Mouse (Mus musculus): ENCODE measurements around the gene Bcam. TPM values are rescaled to one million over a fixed set of nuclear protein-coding genes. Genes with fewer than 3 reads are reported as not detected.

Gene Bcam
- total and polyA plus RNA-seq, 3 experiments = 190 to 240 (median 214) TPM

DNA sequence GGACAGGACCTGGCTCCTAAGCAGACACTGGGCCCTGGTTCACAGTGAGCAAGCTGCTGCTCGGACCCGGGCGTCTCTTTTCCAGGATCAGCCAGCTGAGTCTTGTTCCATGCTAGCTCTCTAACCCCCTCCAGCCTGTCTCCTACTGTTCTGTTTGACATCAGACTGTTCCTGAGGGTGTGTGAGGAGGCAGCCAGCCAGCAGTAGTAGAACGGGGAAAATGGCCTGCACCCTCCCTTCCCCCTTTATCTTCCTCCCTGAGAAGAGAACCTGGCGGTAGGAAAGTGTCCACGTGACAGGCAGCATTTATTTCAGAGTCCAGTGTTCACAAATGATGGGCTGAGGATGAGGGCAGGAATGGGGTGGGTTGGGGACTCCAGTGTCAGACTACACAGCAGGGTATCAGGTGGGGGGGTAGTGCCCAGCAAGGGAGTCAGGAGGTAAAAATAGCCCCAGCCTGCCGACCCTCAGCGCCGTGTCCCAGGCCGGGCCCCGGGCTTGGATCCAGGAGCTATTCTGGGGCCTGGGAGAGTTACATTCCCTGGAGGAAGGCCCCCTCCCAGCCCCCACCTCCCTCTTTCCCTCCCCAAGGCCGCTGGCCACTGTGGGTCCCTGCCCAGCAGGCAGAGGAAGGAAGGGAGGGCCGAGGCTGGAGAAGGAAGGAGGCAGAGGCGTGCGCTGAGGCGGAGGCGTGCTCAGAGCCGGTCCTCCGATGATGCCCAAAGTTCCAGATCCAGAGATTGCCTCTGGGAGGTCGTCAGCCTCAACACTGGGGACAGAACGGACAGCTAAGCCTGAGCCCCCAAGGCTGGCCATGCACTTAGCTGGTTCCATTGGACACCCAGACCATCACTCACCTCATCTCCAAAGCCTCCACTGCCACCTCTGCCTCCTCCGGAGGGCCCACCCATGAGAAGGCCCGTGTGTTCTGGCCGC is 14.7 kb downstream of the Bcam start:
- no peaks in the 10 kb centered on the region for H3K79me2 ChIP-seq (replicated peaks; ENCODE audit: control insufficient read depth, insufficient read depth, low read length)
- H3K27ac ChIP-seq = peak overlapping the region; percentile 98
- 7% methylated on average over 23 of the region's 24 CpGs for WGBS
- intact Hi-C loops (cut with DNase I) = loop anchor here (1.0 to 2.0 kb wide), 2 partner anchors 13 to 28 kb away; no protein-coding TSS in a partner anchor
- peaks cover 17% of the 10 kb centered on the region for H3K36me3 ChIP-seq (ENCODE audit: control insufficient read depth, insufficient read depth, low read length)
- TF ChIP-seq EP300 (IDR thresholded peaks at IDR 0.05; ENCODE audit: insufficient read depth, low read depth, low read length) = peak; percentile 78; the same call in 1 of the 2 replicates
- TF ChIP-seq POLR2A (IDR thresholded peaks at IDR 0.05; ENCODE audit: insufficient read depth, low read depth, low read length) = peak; percentile 65
- no peak for TF ChIP-seq CTCF (IDR thresholded peaks at IDR 0.05)
- peak overlapping the region; percentile 65 for H3K9ac ChIP-seq (ENCODE audit: low read depth, low read length)
- peaks cover 24% of the 10 kb centered on the region for H3K4me1 ChIP-seq (ENCODE audit: control insufficient read depth, insufficient read depth, low read length)
- H3K4me3 ChIP-seq = peak overlapping the region; percentile 31
- H3K27me3 ChIP-seq (ENCODE audit: control insufficient read depth, insufficient read depth, low read length) = no peaks in the 10 kb centered on the region
- DNase-seq = peak; percentile 88 to 92

DNA sequence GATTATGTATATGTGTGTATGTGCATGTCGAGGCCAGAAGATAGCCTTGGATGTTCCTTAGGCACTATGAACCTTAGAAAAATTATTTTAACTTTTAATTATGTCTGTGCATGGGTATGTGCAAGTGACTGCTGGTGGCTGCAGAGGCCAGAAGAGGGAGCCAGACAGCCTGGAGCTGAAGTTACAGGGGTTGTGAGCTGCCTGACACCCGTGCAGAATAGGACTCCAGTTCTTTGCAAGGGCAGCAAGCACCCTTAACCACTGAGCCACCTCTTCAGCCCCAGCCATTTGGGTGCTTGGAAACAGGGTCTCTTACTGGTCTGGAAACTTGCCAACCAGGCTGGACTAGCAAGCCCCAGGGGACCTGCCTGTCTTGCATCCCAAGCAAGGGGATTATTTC is 15.8 kb downstream of the Bcam start:
- 72% methylated on average over 2 of the region's 2 CpGs for WGBS
- no peaks in the 10 kb centered on the region for H3K27me3 ChIP-seq (ENCODE audit: control insufficient read depth, insufficient read depth, low read length)
- peaks cover 29% of the 10 kb centered on the region for H3K4me1 ChIP-seq (ENCODE audit: control insufficient read depth, insufficient read depth, low read length)
- TF ChIP-seq POLR2A (IDR thresholded peaks at IDR 0.05; ENCODE audit: insufficient read depth, low read depth, low read length) = 0 out of 2 replicates have a peak, but pooled peaks have one; percentile 16
- no peak for TF ChIP-seq EP300 (IDR thresholded peaks at IDR 0.05; ENCODE audit: insufficient read depth, low read depth, low read length)
- peak; percentile 57 for TF ChIP-seq CTCF (IDR thresholded peaks at IDR 0.05)
- H3K9ac ChIP-seq (ENCODE audit: low read depth, low read length) = no peak overlapping the region
- peaks cover 17% of the 10 kb centered on the region for H3K36me3 ChIP-seq (ENCODE audit: control insufficient read depth, insufficient read depth, low read length)
- intact Hi-C loops (cut with DNase I) = loop anchor here (2.0 kb wide), 1 partner anchor 14 kb away; no protein-coding TSS in a partner anchor
- H3K4me3 ChIP-seq = no peak overlapping the region
- peak in 1 of 2 experiments; percentile 37 for DNase-seq
- no peaks in the 10 kb centered on the region for H3K79me2 ChIP-seq (replicated peaks; ENCODE audit: control insufficient read depth, insufficient read depth, low read length)
- peak overlapping the region; percentile 98 for H3K27ac ChIP-seq

DNA sequence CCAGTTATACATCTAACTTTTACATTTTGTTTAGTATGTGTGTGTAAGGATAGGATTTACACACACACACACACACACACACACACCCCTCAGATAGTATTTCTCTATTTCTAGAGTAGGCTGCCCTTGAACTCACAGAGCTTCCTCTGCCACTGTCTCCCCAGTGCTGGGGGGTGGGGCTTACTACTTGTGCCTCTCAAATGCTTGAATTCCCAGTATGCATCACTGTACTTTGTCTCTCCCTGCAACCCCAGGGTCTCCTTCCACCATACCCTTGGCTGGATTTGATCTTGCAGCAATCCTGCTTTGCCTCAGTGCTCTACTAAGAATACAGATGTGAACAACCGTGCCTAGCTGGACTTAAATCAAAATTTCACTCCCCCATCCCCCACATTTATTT is 16.8 kb downstream of the Bcam start:
- Histone ChIP-seq H3K4me1 (ENCODE audit: control insufficient read depth, insufficient read depth, low read length) (peaks cover 28% of the 10 kb centered on the region), H3K27me3 (ENCODE audit: control insufficient read depth, insufficient read depth, low read length) (no peaks in the 10 kb centered on the region), H3K36me3 (ENCODE audit: control insufficient read depth, insufficient read depth, low read length) (peaks cover 12% of the 10 kb centered on the region), H3K4me3 (no peak overlapping the region), H3K9ac (ENCODE audit: low read depth, low read length) (no peak overlapping the region), H3K79me2 (replicated peaks; ENCODE audit: control insufficient read depth, insufficient read depth, low read length) (no peaks in the 10 kb centered on the region), H3K27ac (peak overlapping the region; percentile 98)
- intact Hi-C loops (cut with DNase I) = loop anchor here (2.0 to 5.0 kb wide), 4 partner anchors 15 to 183 kb away; no protein-coding TSS in a partner anchor
- WGBS = 46% methylated on average over 1 of the region's 1 CpGs
- no peak for TF ChIP-seq EP300 (IDR thresholded peaks at IDR 0.05; ENCODE audit: insufficient read depth, low read depth, low read length)
- TF ChIP-seq POLR2A (IDR thresholded peaks at IDR 0.05; ENCODE audit: insufficient read depth, low read depth, low read length) = no peak
- TF ChIP-seq CTCF (IDR thresholded peaks at IDR 0.05) = no peak
- DNase-seq = no peak

DNA sequence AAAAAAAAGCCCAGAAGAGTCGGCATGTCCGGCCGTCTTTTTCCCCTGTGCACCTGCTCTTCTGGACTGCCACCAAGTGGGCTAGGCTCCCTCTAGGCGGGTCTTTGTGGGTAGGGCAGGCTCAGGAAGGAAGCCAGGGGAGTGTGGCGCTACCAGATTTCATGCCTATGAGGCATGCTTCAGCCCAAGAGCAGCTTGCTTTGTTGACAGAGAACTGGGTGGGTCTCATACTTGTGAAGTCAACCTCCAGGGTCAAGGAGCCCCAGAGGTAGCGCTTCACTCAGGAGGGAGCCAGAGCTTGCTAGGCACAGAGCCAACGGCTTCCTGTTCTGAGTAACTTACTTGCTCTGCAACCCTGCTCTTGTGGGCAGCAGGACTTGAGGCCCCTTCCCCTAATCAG is 17.2 kb downstream of the Bcam start:
- no peak for TF ChIP-seq POLR2A (IDR thresholded peaks at IDR 0.05; ENCODE audit: insufficient read depth, low read depth, low read length)
- TF ChIP-seq EP300 (IDR thresholded peaks at IDR 0.05; ENCODE audit: insufficient read depth, low read depth, low read length) = peak; percentile 83; the same call in 1 of the 2 replicates
- TF ChIP-seq CTCF (IDR thresholded peaks at IDR 0.05) = peak; percentile 26; the same call in 1 of the 2 replicates
- Histone ChIP-seq H3K79me2 (replicated peaks; ENCODE audit: control insufficient read depth, insufficient read depth, low read length) (no peaks in the 10 kb centered on the region), H3K9ac (ENCODE audit: low read depth, low read length) (no peak overlapping the region), H3K27me3 (ENCODE audit: control insufficient read depth, insufficient read depth, low read length) (no peaks in the 10 kb centered on the region), H3K36me3 (ENCODE audit: control insufficient read depth, insufficient read depth, low read length) (peaks cover 12% of the 10 kb centered on the region), H3K4me3 (no peak overlapping the region), H3K4me1 (ENCODE audit: control insufficient read depth, insufficient read depth, low read length) (peaks cover 28% of the 10 kb centered on the region), H3K27ac (peak overlapping the region; percentile 98)
- 13% methylated on average over 7 of the region's 7 CpGs for WGBS
- intact Hi-C loops (cut with DNase I) = loop anchor here (5.0 kb wide), 3 partner anchors 89 to 184 kb away; no protein-coding TSS in a partner anchor
- DNase-seq = peak; percentile 61 to 71

DNA sequence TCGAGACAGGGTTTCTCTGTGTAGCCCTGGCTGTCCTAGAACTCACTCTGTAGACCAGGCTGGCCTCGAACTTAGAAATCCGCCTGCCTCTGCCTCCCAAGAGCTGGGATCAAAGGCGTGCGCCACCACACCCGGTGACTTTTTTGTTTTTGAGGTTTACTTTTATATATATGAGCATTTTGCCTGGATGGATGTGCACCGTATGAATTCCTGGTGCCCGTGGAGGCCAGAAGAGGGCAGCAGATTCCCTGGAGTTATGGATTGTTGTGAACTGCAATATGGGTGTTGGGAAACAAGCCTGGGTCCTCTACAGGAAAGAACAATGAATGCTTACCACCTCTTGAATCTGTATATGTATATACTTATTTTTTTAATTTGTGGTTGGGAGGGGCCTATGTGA is 18.2 kb downstream of the Bcam start:
- 79% methylated on average over 8 of the region's 8 CpGs for WGBS
- TF ChIP-seq EP300 (IDR thresholded peaks at IDR 0.05; ENCODE audit: insufficient read depth, low read depth, low read length) (no peak), CTCF (IDR thresholded peaks at IDR 0.05) (peak; percentile 75)
- peak in 1 of 2 experiments; percentile 48 for DNase-seq
- Histone ChIP-seq H3K27me3 (ENCODE audit: control insufficient read depth, insufficient read depth, low read length) (no peaks in the 10 kb centered on the region), H3K9ac (ENCODE audit: low read depth, low read length) (no peak overlapping the region), H3K4me1 (ENCODE audit: control insufficient read depth, insufficient read depth, low read length) (peaks cover 29% of the 10 kb centered on the region), H3K36me3 (ENCODE audit: control insufficient read depth, insufficient read depth, low read length) (peaks cover 12% of the 10 kb centered on the region), H3K79me2 (replicated peaks; ENCODE audit: control insufficient read depth, insufficient read depth, low read length) (no peaks in the 10 kb centered on the region), H3K4me3 (no peak overlapping the region), H3K27ac (peak overlapping the region; percentile 98)
- intact Hi-C loops (cut with DNase I) = loop anchor here (5.0 kb wide), 3 partner anchors 90 to 185 kb away; no protein-coding TSS in a partner anchor

All from heart, adult 2 months (tissue).